Mouse (Mus musculus) Muller cell, postnatal 12 days (primary cell): Measurements from ENCODE around the gene Dmrt1.

ENCODE experiments used
- DNase-seq: peaks from one replicate; pipeline ENCODE4 v3.0.0-alpha.2; 2015; ENCODE audit errors: inconsistent ontology term

The Dmrt1 gene

DNA sequence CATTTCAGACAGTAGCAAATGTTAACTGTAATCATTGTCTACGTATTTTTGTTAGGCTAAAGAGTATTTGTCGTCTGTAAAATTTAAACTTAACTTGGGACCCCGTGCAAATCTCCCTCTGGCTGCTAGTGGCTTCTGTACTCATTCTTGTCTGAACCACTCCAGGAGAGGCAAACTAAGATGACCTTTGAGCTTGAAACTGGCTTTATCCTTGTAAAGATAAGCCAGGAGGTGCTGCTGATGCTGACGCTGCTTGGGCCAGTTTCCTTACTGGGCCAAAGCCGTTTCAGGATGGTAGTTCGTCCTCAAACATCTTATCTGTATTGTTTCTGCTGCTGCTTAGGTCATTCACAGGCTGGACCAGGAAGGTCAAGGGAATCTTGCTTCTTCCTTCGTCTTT, 64.4 kb downstream of the Dmrt1 start:
- no peak for DNase-seq

DNA sequence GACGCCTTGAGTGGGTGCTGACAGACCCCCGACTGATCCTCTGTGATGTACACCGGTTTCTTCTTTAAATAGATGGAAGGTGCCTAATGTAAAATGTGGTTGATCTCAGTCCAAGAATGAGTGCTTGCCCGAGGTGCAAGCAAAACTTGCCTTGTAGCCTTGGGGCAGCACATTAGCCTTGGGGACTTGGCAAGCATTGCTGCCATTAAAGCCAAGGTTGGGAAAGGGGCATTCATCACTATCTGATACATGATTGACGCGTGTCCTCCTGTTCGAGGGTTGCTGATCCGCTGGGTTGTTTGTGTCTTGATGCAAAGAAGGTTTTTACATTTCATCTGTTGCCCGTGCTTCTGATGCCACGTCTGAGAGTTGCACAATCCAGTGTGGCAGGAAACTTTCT, 69.0 kb downstream of the Dmrt1 start:
- DNase-seq, result no peak

DNA sequence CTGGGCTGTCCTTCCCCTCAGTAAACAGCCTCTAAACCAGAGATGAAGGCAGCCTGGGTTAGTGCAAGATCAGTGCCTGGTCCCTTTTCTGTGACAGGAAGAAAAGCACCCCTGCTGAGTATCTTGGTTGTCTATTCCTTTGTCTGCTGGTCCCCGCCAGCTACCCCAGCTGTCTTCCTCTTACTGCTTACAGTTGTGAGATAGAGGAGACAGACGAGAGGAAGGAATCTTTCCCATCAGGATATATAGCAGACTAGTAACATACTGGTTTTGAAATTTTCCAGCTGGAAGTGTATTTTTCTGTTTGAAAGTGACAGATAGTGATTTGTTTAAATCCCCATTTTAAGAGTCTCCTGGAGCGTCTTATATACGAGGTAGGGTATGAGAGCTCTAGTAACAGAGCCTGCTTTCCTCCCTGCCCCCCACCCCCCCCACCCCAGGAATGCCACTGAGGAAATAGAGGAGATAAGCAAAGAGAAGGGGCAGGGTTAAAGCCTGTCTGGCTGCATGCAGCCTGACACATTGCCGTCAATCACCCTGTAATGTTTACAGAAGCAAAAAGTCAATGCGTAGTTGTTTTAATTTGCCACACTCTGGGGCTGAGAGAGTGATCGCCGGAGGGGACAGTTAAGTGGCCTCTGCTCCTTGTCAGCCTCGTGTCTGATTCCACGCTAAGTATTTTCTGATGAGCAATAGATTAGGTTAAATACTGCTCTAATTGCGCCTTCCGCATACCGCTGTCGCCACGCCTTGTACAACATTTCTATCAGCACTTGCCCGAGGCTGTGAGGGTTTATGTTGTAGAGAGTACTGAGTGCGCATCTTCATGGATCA, 69.8 kb downstream of the Dmrt1 start:
- no peak for DNase-seq

DNA sequence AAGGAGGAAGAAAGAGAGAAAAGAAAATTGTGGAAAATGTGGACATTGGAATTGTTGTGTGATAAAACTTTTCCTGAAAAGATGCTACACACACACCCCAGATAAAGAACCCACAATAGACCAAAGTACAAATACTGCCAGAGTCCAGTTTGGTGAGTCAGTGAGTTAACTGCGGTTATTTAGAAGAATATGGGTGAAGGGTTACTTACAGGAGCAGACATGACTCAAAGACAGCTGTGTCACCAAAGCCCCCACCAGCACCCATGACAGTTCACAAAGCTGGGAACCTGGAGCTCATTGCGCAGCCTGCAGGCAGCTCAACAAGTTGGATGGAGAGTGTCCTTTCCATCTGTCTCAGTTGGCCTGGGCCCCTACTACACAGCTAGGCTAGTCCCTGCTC, 72.9 kb downstream of the Dmrt1 start:
- DNase-seq, result no peak

DNA sequence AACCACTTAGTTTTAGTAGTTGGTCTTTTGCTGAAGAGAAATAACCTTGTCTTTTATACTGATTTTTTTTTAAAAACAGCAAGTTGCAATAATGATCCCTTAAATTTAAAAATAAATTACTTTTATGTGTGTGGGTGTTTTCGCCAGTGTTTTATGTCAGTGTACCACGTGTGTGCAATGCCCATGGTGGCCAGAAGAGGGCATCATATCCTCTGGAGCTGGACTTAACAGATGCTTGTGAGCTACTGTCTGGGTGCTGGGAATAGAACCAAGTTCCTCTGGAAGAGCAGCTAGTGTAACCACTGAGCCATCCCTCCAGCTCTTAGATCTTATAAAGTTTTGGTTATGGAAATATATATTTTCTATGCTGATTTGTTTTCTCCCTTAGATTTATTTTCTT, 74.0 kb downstream of the Dmrt1 start:
- no peak for DNase-seq

DNA sequence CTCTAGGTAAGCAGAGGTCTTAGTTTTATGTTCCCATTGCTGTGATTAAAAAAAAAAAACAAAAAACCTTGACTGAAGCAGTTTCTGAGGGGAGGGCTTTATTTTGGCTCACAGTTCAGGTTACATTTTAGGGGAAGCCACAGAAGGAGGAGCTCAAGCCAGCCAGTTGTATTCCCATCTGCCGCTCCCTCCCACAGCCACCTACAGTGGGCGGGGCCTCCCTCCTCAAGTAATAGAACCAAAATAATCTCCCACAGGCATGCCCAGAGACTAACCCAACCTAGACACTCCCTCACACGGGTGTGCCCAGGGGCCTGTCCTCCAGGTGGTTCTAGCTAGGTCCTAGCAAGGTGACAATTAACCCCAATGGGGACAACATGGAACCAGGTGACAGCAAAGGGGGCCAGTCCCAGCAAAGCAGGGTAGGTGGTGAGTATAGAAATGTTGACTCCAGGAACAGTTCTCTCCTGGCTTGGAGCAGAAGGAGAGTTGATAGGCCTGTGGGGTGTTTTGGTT, 92.4 kb downstream of the Dmrt1 start:
- DNase-seq, result no peak

DNA sequence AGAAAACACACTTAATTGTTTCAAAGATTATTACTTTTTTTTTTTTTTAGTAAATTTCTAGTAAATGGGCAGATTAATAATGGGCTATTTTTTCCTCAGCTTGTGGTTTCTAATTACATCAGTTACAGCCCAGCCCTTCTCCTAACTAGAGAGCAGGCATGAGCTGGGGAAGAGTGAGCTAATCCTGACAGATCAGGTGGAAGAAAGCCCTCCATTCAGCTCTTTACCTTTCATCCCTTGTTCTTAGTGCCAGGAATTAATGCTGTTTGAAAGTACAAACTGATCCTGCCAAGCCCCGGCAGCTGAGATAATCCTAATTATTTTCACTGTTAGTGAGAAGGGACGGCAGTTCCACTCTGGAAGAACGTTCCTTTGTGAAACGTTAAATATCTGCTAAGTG, 93.2 kb downstream of the Dmrt1 start:
- no peak for DNase-seq

DNA sequence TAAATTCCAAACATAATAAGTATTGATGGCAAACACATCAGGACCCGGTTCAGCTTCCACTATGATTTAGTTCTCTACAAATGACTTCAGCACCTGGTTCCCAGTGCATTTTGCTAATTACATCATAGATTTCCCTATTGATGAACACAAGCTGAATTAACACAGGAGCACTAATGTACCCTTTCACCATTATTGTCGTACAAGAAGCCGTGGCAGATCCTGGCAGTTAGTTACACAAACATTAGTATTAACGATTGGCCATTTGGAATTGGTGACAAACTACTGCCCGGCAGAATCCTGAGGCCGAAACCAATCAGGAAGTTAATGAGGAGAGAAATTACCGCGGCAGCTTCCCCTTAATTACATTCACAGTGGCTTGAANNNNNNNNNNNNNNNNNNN, 96.5 kb downstream of the Dmrt1 start:
- DNase-seq, result no peak

DNA sequence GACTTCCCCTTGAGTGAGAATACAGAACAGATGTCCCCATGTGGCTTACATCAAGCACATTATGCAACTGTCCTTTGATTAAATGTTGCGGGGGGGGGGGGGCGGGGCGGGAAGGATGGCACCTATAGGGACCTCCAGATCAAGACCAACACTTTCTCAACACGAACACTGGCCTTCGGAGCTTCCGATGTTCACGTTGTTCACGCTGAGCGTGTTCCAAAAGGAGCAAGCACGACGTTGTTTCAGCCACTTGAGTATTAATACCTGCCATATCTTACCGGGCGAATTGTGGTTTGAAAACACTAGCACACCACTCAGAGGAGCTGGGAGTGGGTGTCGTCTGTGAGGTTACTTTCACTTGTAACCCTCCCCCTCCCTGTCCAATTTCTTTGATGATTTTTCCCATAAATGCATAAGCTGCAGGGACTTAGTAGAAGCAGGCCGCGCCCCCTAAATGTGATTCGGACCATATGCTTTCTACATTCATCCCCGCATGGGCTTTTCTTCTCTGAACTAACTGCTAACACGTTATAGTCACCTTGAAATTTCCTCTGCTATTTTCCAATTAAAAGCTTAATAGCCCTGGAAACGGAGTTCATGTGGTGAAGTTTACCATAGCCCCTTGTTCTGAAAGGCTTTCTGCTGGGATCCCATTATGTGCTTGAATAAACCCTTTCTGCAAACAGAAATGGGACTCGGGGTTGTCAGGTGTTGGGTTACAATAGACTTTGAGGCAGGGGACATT, 102.2 kb downstream of the Dmrt1 start:
- no peak for DNase-seq

DNA sequence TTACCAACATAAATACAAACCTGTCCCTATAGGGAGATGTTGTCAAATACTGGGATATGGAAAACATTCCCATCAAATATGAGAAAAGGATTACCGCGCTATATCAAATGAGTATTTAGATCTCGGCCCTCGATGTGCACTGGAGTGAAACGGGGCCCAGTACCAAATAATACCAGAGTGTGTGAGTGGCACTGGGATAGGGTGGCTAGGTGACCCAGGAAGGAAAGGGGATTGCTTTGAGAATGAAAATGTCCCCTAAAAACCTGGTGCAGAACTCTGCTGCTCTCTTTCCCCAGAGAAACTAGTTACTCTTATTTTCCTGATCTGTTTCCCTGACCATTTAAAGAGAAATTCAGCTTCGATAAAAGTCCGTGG, 102.8 kb downstream of the Dmrt1 start:
- DNase-seq, result no peak

DNA sequence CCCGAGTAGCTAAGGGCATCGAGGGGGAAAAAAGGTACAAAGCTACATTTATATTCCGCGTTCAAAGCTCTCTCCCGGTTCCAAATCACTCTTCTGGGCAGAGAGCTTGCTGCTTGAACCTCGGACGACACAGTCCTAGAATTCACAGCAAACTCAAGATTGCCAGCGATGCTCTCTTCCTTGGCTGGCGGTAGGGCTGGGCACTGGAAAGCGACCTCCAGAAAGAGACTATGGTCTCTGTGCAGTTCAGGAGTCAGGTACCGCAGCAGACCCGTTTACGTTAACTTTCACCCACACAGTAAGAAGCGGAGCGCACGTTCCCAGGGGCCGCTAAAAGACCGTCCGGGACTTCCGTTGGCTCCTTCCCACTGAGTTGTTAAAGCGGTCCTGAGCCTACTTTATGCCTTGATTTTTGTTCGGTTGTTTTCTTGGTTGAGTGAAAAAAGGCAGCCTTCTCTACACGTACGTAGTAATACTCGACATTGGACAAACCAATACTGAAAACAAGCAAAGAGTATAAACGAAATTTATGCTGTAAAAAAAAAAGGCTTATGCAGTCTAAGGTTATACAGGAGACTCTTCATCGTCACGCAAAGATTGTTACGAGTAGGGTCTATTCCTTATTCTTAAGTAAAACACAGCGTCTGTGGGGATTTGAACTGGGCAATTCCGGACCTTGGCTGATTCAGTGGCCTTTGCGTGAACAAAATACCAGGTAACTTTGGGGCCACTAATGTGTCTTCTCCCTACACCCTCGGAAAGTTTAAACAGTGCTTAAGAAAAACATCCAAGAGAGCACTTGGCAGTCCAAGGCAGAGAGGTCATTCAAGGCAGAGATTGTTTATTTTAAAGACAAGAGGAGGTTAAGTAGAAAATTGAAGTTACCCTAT, 103.8 kb downstream of the Dmrt1 start:
- no peak for DNase-seq

DNA sequence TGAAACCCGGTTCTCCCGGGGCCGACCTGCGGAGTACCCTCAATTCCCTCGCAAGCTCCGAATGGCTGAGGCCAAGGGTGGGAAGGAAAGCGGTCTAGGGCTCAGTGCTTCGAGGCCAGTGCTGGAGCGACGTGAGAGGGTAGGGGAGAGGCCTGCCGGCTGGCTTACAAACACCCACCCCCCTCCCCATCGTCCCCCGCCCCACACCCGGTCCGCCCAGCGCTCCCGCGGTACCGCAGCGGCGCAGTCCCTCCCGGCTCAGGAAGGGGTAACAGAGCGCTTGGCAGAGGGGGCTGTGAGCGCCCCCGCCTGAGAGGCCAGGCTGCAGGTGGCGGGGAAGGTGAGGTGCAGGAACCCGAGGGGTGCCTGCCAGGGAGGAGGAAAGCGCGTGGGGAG, 104.6 kb downstream of the Dmrt1 start, which contains the start of gene Dmrt3:
TSS of gene Dmrt3 (plus strand) at position 287 of the 396 bp plus-strand sequence.
- no peak for DNase-seq

DNA sequence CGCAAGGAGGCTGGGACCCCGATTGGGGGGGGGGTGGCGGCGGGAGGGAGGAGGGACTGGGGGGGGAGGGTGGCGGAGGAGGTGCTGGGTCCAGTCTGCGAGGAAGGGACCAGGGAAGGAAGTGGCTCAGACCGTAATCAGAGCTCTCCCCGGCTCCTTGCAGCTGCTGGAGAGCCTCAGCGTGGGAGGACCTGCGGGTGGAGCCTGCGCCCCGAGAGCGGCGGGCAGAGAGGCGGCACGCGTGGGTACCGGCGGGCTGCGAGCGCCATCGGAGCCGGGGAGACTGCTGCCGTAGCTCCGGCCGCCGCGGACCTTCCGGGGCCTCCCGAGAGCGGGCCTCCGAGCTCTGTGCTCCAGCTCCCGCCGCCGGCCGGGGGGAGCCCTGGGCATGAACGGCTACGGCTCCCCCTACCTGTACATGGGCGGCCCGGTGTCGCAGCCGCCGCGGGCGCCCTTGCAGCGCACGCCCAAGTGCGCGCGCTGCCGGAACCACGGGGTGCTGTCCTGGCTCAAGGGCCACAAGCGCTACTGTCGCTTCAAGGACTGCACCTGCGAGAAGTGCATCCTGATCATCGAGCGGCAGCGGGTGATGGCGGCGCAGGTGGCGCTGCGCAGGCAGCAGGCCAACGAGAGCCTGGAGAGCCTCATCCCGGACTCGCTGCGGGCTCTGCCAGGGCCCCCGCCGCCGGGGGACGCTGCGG, 105.1 kb downstream of the Dmrt1 start:
- DNase-seq, result peak; percentile 23

DNA sequence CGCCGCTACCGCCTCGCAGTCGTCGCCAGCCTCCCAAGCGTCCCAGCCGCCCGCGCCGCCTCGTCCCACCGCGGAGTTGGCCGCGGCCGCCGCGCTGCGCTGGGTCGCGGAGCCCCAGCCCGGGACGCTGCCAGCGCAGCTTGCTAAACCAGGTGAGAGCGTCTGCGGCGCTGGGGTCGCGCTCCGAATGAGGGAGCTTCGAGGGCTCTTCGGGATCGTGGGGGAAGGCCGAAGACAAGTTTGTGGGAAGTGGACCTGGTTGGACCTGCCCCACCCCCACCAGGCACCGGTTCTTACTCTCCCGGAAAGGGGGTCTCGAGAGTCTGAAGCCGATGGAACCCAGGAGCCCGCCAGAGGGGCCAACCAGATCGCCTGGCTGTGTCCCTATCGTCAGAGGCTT, 105.7 kb downstream of the Dmrt1 start:
- DNase-seq, result no peak

DNA sequence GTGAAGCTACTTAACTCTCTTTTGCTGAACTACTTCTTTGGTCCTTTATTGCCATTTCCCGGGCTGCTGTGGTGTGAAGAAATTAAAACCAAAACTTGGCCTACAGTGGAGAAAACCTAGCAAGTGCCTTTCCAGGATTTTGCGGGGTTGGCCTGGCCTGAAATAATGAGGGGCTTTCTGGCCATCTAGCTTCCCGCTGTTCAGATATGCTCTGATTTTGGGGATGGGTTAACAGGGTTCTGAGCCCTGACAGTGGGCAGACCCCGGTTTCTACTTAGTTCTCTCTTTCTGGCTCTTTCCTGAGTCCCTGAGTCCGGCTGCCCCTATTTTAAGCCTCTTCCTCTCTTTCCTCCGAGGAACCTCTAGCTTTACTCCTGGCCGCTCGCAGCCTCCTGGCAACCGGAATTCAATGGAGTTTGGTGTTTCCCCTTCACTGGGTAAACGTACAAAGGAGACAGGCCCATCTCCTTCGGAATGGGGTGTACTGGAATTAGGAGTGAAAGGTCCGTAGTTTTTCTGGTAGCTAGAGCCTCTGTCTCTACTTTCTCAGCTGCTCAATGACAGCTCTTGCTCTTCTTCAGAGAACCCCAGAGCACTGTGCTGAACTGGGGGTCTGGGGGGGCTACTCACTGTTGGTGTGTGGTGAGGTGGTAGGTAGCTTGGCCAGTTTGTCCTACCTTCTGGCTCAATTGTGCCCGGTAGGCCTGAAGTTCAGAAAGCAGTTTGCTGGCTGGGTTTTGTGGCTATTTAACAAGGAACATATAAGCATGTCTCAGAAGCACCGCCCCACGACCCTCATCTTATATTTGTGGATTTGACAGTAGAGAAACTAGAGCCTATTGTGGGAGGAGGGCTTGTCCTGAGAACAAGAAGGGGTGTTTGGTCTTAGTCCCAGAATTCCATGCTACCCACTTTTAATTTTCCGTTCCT, 106.7 kb downstream of the Dmrt1 start:
- no peak for DNase-seq

DNA sequence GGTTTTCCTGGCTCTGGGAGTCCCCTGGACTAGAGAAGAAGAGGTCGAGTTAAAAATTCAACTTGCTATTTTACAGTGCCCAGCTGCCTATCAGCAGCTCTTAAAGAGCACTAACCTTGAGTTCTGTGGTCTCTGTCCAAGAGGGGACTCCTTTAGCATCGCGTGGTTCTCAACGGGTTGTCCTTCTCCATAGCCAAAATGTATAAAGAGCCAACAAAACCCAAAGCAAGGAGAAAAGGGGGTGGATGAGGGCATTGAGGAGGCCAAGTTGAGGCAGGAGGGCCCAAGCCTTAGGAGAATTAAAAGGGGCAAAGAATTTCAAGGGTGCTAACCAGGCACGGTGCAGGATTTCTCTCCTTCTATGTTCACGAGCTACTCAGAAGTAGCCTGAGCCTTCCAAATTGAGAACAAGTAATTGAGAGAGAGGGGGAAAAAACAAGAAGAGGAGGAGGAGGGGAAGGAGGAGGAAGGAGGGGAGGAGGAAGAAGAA, 107.4 kb downstream of the Dmrt1 start:
- DNase-seq, result no peak

DNA sequence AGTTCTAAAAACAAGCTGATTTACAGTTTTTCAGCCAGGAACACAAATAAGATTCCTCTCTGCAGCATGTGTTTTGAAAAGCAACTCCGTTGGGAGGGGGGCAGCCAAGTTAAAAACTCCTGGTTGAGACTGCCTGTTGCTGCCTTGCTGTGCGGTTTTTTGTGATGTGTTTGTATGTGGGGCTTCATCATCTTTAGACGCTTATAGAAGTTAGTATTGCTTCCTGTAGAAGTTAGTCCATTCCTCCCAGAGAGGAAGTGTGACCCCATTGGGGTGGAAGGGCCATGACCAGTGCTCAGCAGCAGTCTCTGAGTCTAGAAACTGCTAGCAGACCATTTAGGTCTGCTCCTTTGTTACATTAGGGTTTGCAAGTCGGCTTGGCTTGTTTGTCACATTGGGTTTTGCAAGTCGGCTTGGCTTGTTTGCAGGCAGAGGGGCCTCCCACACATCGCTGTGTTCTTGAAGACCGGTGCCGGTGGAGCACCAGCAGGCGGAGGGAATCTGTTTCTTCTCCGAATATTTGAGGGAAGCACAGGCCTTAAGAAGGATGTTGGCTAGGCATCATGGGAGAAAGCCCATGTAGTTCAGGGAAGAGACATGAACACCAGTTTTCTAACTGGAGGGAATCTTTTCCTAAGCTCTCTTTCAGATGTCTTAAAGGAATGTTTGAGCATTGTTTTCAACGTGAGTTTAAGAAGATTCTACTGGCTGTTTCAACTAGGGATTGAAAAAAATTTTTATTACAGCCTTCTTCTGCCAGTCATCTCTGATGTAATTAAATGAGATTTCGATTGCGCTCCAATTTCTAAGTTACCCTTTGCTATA, 108.3 kb downstream of the Dmrt1 start:
- no peak for DNase-seq

DNA sequence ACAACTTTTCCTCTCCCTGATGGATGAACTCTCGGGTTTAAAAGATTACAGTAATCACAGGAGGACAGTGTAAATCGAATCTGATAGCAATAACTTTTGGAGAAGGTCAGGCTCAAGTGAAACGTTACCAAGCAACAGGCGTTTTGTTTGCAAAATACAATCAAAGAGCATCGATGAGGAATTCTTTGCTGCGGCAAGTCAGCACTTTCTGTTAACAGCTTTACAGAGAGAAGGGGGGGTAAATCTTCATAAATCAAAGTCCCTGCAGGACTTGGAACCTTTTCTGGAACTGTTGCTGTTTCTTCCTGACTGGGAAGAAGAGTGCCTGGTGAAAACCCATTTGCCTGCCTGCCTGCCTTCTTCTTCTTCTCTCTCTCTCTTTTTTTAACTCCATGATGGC, 110.5 kb downstream of the Dmrt1 start:
- DNase-seq, result no peak
